Comparison of ENCODE assay signal across 26 mouse cellular contexts in genomic region chr1:161159214-161159613, GRCm38 (mm10). TPM values are rescaled to one million over a fixed set of nuclear protein-coding genes. Genes with fewer than 3 reads are reported as not detected.
DNase-seq lines count a peak whose midpoint lies in the region; TF ChIP-seq lines count a peak whose summit lies in the region.
"Had no signal": no experiment of that assay in that cellular context is flagged by ENCODE, and none has a peak within 500 bp of the region (broad histone marks: within the 10 kb centered on the region; RNA-seq: fewer than 3 reads in every experiment).

Gene Tex50 (minus strand): TSS chr1:161159314.

- intact Hi-C loops in heart, adult 2 months (cut with DNase I): no loop called here

- TF ChIP-seq RAD21 in CH12.LX (IDR thresholded peaks at IDR 0.05; ENCODE audit: low read depth, low read length): no peak

- no peaks in the 10 kb centered on the region for H3K27me3 ChIP-seq in heart, adult 2 months (ENCODE audit: control insufficient read depth, insufficient read depth, low read length)
- H3K27me3 ChIP-seq in CH12.LX (replicated peaks) (no peaks in the 10 kb centered on the region), ES-Bruce4 (ENCODE audit: control insufficient read depth, insufficient read depth, low read length, poor library complexity, severe bottlenecking) (no peaks in the 10 kb centered on the region)
- H3K27me3 ChIP-seq: embryonic facial prominence, embryonic 12.5 days; forebrain, embryonic 13.5 days; forebrain, embryonic 15.5 days had no signal

- 83% methylated on average over 3 of the region's 3 CpGs for WGBS in heart, adult 2 months

- no peaks in the 10 kb centered on the region for H3K4me1 ChIP-seq in heart, adult 2 months (ENCODE audit: control insufficient read depth, insufficient read depth, low read length)
- H3K4me1 ChIP-seq in CH12.LX (ENCODE audit: control insufficient read depth in 1 of 2, insufficient read depth in 2 of 2) (0 out of 4 replicates have a peak, but pooled peaks cover 0 to 4% of the 10 kb centered on the region in 2 experiments), ES-Bruce4 (ENCODE audit: control insufficient read depth, insufficient read depth, low read length) (peaks cover 2% of the 10 kb centered on the region)
- H3K4me1 ChIP-seq: embryonic facial prominence, embryonic 10.5 days; embryonic facial prominence, embryonic 12.5 days; forebrain, embryonic 13.5 days; forebrain, embryonic 15.5 days had no signal

- H3K27ac ChIP-seq in heart, adult 2 months: no peak within 1 kb of the TSS
- no peak within 1 kb of the TSS for H3K27ac ChIP-seq in CH12.LX (ENCODE audit: insufficient read depth, low read depth)
- peak within 1 kb of the TSS; percentile 49; the same call in 1 of the 2 replicates for H3K27ac ChIP-seq in ES-Bruce4 (ENCODE audit: insufficient read depth, low read length)
- H3K27ac ChIP-seq: embryonic facial prominence, embryonic 10.5 days; embryonic facial prominence, embryonic 12.5 days; forebrain, embryonic 13.5 days; forebrain, embryonic 15.5 days had no signal

- in situ Hi-C loops in CH12.LX (cut with MboI; ENCODE audit: low pct_ligation_motif_present, low pct_unique_long_range_greater_than_20kb, low sequenced_read_pairs): no loop called here

- peaks cover 2% of the 10 kb centered on the region for H3K9me3 ChIP-seq in CH12.LX (replicated peaks; ENCODE audit: low read length)
- H3K9me3 ChIP-seq in ES-Bruce4 (replicated peaks; ENCODE audit: control insufficient read depth, insufficient read depth, low read length, poor library complexity, severe bottlenecking): peaks cover 5% of the 10 kb centered on the region
- H3K9me3 ChIP-seq: embryonic facial prominence, embryonic 10.5 days; embryonic facial prominence, embryonic 12.5 days; forebrain, embryonic 13.5 days; forebrain, embryonic 15.5 days had no signal

- dilution Hi-C loops in CH12.LX (cut with MboI; ENCODE audit: extremely low pct_ligation_motif_present, extremely low pct_unique_long_range_greater_than_20kb, low sequenced_read_pairs): no loop called here

- no peak within 1 kb of the TSS for H3K4me3 ChIP-seq in heart, adult 2 months
- H3K4me3 ChIP-seq in CH12.LX (replicated peaks in 1 of 3; ENCODE audit: low read depth in 2 of 3, low read length in 2 of 3, poor library complexity in 1 of 3): no peak within 1 kb of the TSS
- no peak within 1 kb of the TSS for H3K4me3 ChIP-seq in ES-Bruce4 (ENCODE audit: low read depth, low read length)
- H3K4me3 ChIP-seq: embryonic facial prominence, embryonic 10.5 days; embryonic facial prominence, embryonic 12.5 days; forebrain, embryonic 13.5 days; forebrain, embryonic 15.5 days had no signal

- 0 out of 2 replicates have a peak within 1 kb of the TSS, but pooled peaks have one; percentile 14 for H3K4me2 ChIP-seq in CH12.LX (ENCODE audit: insufficient read depth, low read depth, poor library complexity, severe bottlenecking)
- H3K4me2 ChIP-seq: embryonic facial prominence, embryonic 12.5 days; forebrain, embryonic 13.5 days; forebrain, embryonic 15.5 days had no signal

- no peaks in the 10 kb centered on the region for H3K79me2 ChIP-seq in heart, adult 2 months (replicated peaks; ENCODE audit: control insufficient read depth, insufficient read depth, low read length)
- no peaks in the 10 kb centered on the region for H3K79me2 ChIP-seq in CH12.LX (replicated peaks; ENCODE audit: control insufficient read depth, extremely low read depth, insufficient read depth, poor library complexity, severe bottlenecking)

- H3K9ac ChIP-seq in heart, adult 2 months (ENCODE audit: low read depth, low read length): no peak within 1 kb of the TSS
- H3K9ac ChIP-seq in CH12.LX (ENCODE audit: insufficient read depth, low read depth) (no peak within 1 kb of the TSS), ES-Bruce4 (ENCODE audit: low read depth, poor library complexity, severe bottlenecking) (no peak within 1 kb of the TSS)
- H3K9ac ChIP-seq: embryonic facial prominence, embryonic 12.5 days; forebrain, embryonic 13.5 days; forebrain, embryonic 15.5 days; forebrain, postnatal 0 days had no signal

- TF ChIP-seq EP300 in heart, adult 2 months (IDR thresholded peaks at IDR 0.05; ENCODE audit: insufficient read depth, low read depth, low read length): no peak
- TF ChIP-seq EP300 in CH12.LX (IDR thresholded peaks at IDR 0.05; ENCODE audit: low read length) (no peak), ES-Bruce4 (IDR thresholded peaks at IDR 0.05; ENCODE audit: insufficient read depth, low read depth, low read length) (no peak)

- TF ChIP-seq CTCF in heart, adult 2 months (IDR thresholded peaks at IDR 0.05): no peak
- TF ChIP-seq CTCF in CH12.LX (conservative IDR thresholded peaks at IDR 0.05 in 1 of 2, IDR thresholded peaks at IDR 0.05 in 1 of 2; ENCODE audit: low read depth in 2 of 2, low read length in 2 of 2): no peak
- TF ChIP-seq CTCF in ES-Bruce4 (IDR thresholded peaks at IDR 0.05; ENCODE audit: low read depth, low read length): no peak

- no peak for TF ChIP-seq POLR2A in heart, adult 2 months (IDR thresholded peaks at IDR 0.05; ENCODE audit: insufficient read depth, low read depth, low read length)
- TF ChIP-seq POLR2A in CH12.LX (IDR thresholded peaks at IDR 0.05; ENCODE audit: low read depth, low read length): no peak
- TF ChIP-seq POLR2A in ES-Bruce4 (IDR thresholded peaks at IDR 0.05; ENCODE audit: insufficient read depth, low read length): no peak

- H3K36me3 ChIP-seq in heart, adult 2 months (ENCODE audit: control insufficient read depth, insufficient read depth, low read length): no peaks in the 10 kb centered on the region
- H3K36me3 ChIP-seq in CH12.LX (replicated peaks in 1 of 2; ENCODE audit: control insufficient read depth in 1 of 2, insufficient read depth in 1 of 2, low read length in 1 of 2) (no peaks in the 10 kb centered on the region), ES-Bruce4 (ENCODE audit: control insufficient read depth, insufficient read depth, low read length, poor library complexity, severe bottlenecking) (no peaks in the 10 kb centered on the region)
- H3K36me3 ChIP-seq: embryonic facial prominence, embryonic 10.5 days; embryonic facial prominence, embryonic 12.5 days; G1E had no signal

- peak; percentile 49 for DNase-seq in heart, adult 11 months
- DNase-seq in heart, adult 2 months: no peak
- DNase-seq in CH12.LX (ENCODE audit: extremely low read depth): no peak
- DNase-seq in frontal cortex, postnatal 10 days (ENCODE audit: low spot score in 2 of 2): no peak
- no peak for DNase-seq in natural killer cell, adult 2 months (ENCODE audit: low spot score in 2 of 2)
- DNase-seq: adrenal gland, adult 8-10 months; adrenal gland, postnatal 14 days; adrenal gland, postnatal 36 days; B cell, adult 2 months; cerebellum, adult 11-12 months; cerebellum, adult 2 months; cerebellum, adult 9-10 months; cerebellum, postnatal 10 days; cerebellum, postnatal 25 days; forebrain, postnatal 0 days had no signal

TF ChIP-seq in CH12.LX, 34 proteins besides CTCF, POLR2A, EP300 and RAD21:
- TF ChIP-seq USF1 (IDR thresholded peaks at IDR 0.05; ENCODE audit: low read depth, low read length): no peak
- no peak for TF ChIP-seq ZNF384 (IDR thresholded peaks at IDR 0.05; ENCODE audit: low read depth, low read length)
- TF ChIP-seq MYC (IDR thresholded peaks at IDR 0.05; ENCODE audit: low read depth, low read length): no peak
- TF ChIP-seq POLR2AphosphoS2 (IDR thresholded peaks at IDR 0.05; ENCODE audit: low read depth, low read length): no peak
- no peak for TF ChIP-seq RCOR1 (conservative IDR thresholded peaks at IDR 0.05; ENCODE audit: low read depth, low read length)
- TF ChIP-seq SMC3 (IDR thresholded peaks at IDR 0.05; ENCODE audit: low read depth, low read length): no peak
- TF ChIP-seq JUN (IDR thresholded peaks at IDR 0.05; ENCODE audit: insufficient read depth, low read depth, low read length): no peak
- no peak for TF ChIP-seq ELF1 (IDR thresholded peaks at IDR 0.05; ENCODE audit: low read depth, low read length)

RNA-seq across cellular contexts. Expression of gene Tex50, which starts in this region (rescaled TPM):
- total RNA-seq in heart, adult 2 months (2021): not detected
- polyA plus RNA-seq in heart, adult 2 months (2012; rRNA removed): not detected in 2 replicates
- total RNA-seq in CH12.LX (2012; rRNA removed): not detected in 2 replicates
- not detected in 2 replicates for total RNA-seq in CH12.LX (2014; rRNA removed)
- polyA plus RNA-seq in CH12.LX (2012; ENCODE audit: insufficient read length, low read depth): not detected in 2 replicates
- 0.64 TPM in 1 of 2 replicates, not detected in the other for polyA plus RNA-seq in ES-Bruce4 (2011; ENCODE audit: insufficient read depth, insufficient read length, low read depth, missing spikeins)
- total RNA-seq: adrenal gland, adult 18-20 months; adrenal gland, adult 8-10 months; adrenal gland, postnatal 14 days; adrenal gland, postnatal 36 days; forebrain, postnatal 0 days; G1E had no signal
- polyA plus RNA-seq: CD4-positive, CD25-positive, alpha-beta regulatory T cell, adult 4 months; cerebellum, adult 2 months; cortical plate, adult 2 months; embryonic facial prominence, embryonic 14.5 days; G1E; Patski had no signal
